Mouse (Mus musculus) olfactory bulb, adult 2 months (tissue): ENCODE results near the gene Srm.

Experiments
- CTCF ChIP-seq: fragments of 200-500 bp; IDR thresholded peaks from 2 replicates; pipeline ENCODE4 v1.5.1; 2012; ENCODE audit warnings: low read depth, mild to moderate bottlenecking, low read length, moderate library complexity; ENCODE audit not compliant: insufficient read depth
- POLR2A ChIP-seq: fragments of 200-500 bp; IDR thresholded peaks from 2 replicates; pipeline ENCODE4 v1.6.1; 2012; ENCODE audit warnings: mild to moderate bottlenecking, low read depth, low read length, moderate library complexity; ENCODE audit not compliant: insufficient read depth

GRCm38 (mm10) chr4:148612557-148612956, 21.3 kb downstream of the Srm start:
- no peak for TF ChIP-seq CTCF
- TF ChIP-seq POLR2A: no peak
